Mouse (Mus musculus) C2C12 (cell line): ENCODE results near the gene Pla2g5.

Experiments used
- CTCF ChIP-seq: IDR thresholded peaks from one replicate; pipeline ENCODE4 v1.5.1; 2011; ENCODE audit not compliant: control insufficient read depth, insufficient read depth, insufficient read length
- USF1 ChIP-seq: IDR thresholded peaks from one replicate; pipeline ENCODE4 v1.6.1; 2011; ENCODE audit warnings: low read depth, mild to moderate bottlenecking, control low read depth, moderate library complexity

DNA sequence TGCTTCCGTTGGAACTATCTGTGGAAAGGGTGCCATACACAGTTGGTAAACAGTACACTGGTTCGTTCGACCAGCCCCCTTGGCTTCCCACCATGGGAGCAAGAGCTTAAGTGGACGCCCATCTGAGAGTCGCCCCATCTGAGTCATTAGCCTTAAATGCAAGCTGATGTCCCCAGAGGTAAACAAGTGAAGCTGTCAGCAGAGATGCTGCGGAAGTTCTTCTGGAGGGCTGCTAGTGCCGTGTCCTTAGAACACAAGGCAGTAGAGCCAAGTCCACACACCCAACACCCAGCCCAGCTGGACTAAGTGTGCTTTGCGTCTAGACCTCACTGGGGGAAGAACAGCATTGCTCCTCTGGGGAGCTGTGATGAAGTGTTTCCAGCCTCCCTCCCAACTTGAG, 26.4 kb upstream of the Pla2g5 start:
- TF ChIP-seq USF1 (no peak), CTCF (no peak)
